Mouse (Mus musculus): ENCODE results near the gene Piezo1.
"Not testable (repeated sequence)": the region's sequence is repeated elsewhere in the genome, so short reads cannot be mapped to it uniquely, and the experiment has no call there.

Piezo1 gene

DNA sequence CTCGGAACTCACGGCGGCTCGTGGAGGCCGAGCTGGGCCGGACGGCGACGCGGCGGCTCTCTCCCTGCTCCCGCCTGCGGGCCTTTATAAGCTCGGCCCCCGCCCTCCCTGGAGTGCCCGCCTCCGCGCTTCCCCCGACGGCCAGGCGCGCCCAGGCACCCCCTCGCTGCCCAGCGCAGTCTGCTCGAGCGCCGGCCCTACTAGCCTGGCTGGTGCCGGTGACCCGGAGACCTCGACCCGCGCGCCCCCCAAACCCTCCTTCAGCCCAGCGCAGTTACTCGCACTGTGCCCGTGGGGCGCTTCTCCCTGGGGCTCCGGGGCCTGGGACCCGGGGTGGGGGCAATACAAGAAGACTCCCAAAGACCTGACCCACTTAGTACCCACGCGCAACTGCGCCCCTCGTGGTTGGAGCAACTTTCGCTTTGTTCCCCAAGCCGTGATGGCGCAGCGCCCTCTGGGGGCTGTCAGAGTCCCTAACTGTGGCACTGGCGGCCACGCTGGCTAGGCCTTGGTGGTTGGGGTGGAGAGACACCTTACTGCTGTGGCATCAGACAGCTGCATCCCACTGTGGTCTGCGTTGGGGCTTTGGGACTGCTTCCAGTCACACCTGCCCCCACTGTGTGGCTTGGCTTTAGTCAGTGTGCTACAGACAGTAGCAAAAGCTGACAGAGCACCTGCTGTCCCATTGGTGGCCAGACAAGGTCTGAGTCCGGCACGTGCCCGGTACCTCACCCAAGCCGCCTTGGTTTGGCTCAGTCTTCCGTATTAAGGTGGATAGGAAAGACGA is at the start of gene Piezo1:
TSS of gene Piezo1 (minus strand) at position 65 of the 787 bp plus-strand sequence.
- DNase-seq (ENCODE audit: extremely low read depth, low read depth, low spot score), result no peak

DNA sequence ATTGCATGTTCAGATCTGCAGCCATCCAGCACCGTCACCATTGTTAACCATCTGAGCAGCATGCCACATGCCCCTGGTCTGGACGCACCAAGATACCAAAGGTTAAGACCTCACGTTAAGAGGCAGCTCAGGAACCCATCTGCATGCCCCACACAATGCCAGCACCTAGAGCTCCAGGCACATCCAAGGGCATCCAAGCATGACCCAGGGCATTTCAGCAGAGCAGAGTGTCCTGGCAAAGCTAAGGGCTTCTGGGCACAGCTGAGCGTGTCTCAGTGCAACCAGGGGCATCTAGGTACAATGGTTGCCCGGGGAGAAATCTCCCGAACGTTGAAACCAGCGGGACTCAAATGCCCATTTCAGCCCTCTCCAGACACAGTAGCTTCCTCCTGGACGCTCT is 49.5 kb upstream of the Piezo1 start:
- no peak for DNase-seq (ENCODE audit: extremely low read depth, low read depth, low spot score)

- DNase-seq (ENCODE audit: extremely low read depth, low read depth, low spot score), result no peak
Measured at GRCm38 (mm10) chr8:122596031-122596430, 44.9 kb upstream of the Piezo1 start.

- DNase-seq (ENCODE audit: extremely low read depth, low read depth, low spot score), result no peak
Measured at GRCm38 (mm10) chr8:122593783-122594507, 42.8 kb upstream of the Piezo1 start.

DNA sequence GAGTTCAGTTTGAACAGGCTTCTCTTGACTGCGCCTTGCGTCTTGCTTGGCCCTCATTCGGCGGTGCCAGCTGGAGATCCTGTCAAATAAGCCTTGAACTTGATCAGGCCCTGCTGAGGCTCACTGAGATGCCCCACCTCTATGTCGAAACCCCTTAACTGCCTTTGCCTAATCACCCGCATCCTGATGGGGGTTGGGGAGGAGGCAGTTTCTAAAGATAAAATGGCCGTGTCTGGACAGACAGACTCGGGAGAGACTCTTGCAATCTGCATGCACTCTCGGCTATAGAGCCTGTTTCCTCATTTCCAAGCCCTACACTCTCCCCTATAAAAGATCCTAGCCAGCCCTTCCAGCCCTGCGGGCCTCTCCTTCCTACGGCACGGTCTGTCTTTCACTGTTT is 42.1 kb upstream of the Piezo1 start:
- no peak for DNase-seq (ENCODE audit: extremely low read depth, low read depth, low spot score)

DNA sequence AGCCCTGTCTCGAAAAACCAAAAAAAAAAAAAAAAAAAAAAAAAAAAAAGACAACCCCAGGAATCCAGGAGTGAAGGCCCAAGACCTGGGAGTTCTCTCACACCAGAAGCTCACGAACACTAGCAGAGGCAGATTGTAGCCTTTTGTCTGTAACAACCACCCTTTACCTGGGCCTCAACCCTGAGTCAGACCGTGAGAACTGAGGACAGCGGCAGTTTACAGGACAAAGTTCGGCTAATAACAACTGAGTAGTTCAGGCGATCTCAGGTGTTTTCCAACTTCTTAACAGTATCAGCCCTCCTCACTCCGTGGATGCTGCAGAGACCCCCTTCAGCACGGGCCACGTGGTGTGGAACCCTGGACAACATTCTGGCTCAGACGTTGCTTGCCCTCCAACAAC is 35.6 kb upstream of the Piezo1 start:
- no peak for DNase-seq (ENCODE audit: extremely low read depth, low read depth, low spot score)

DNA sequence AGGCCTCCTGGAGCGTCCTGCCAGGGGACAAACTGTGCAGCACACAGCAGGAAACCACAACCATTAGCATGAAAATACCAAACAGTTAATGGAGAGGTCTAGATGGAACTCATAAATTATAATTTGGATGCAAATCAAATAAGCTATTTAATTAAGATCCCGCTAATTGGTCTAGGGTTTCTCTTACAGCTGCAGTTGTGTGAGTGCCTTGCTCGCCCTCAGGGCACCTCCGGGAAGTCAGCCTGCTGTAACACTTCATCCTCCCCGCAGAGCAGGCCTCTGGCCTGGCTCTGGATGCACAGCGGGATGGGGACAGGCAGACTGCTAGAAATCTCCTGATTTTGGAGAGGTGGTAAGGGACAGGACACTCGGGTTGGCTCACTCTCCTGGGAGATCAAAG is 35.0 kb upstream of the Piezo1 start:
- DNase-seq (ENCODE audit: extremely low read depth, low read depth, low spot score), result no peak

DNA sequence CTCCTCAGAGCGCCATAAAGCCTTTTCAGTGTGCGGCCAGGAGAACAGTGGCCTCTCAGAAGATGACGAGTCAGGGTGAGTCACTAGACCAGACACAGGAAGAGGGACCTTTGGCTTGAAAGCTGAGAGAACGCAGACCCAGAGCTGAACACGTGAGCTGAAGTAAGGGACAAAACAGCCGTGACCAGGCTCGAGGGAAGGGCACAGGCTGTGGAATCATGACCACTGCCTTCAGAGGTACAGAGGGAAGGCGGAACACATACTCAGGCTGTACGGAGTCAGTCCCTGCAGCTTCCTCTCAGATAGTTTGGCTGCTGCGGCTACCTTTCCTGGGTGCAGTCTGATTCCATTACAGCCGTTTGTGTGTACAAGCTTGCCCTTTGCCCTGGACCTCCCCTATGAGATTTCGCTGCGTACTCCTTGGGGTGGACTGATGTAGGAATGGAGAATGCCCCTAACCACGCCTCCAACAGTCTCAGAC is 34.3 kb upstream of the Piezo1 start:
- no peak for DNase-seq (ENCODE audit: extremely low read depth, low read depth, low spot score)

- no peak for DNase-seq (ENCODE audit: extremely low read depth, low read depth, low spot score)
Measured at GRCm38 (mm10) chr8:122584981-122585380, 33.9 kb upstream of the Piezo1 start.

GRCm38 (mm10) chr8:122580926-122581325 is 29.8 kb upstream of the Piezo1 start:
- DNase-seq (ENCODE audit: extremely low read depth, low read depth, low spot score), result no peak

GRCm38 (mm10) chr8:122579196-122579595 is 28.1 kb upstream of the Piezo1 start:
- DNase-seq (ENCODE audit: extremely low read depth, low read depth, low spot score), result no peak

GRCm38 (mm10) chr8:122577116-122577515 is 26.0 kb upstream of the Piezo1 start:
- DNase-seq (ENCODE audit: extremely low read depth, low read depth, low spot score), result no peak

GRCm38 (mm10) chr8:122576648-122577022 is 25.5 kb upstream of the Piezo1 start, which contains the start of gene Aprt:
Gene Aprt (minus strand): TSS chr8:122576909.
- DNase-seq (ENCODE audit: extremely low read depth, low read depth, low spot score), result peak; percentile 30

- no peak for DNase-seq (ENCODE audit: extremely low read depth, low read depth, low spot score)
Measured at GRCm38 (mm10) chr8:122575735-122576647, 24.9 kb upstream of the Piezo1 start.

- no peak for DNase-seq (ENCODE audit: extremely low read depth, low read depth, low spot score)
Measured at GRCm38 (mm10) chr8:122575286-122575685, 24.2 kb upstream of the Piezo1 start.

DNA sequence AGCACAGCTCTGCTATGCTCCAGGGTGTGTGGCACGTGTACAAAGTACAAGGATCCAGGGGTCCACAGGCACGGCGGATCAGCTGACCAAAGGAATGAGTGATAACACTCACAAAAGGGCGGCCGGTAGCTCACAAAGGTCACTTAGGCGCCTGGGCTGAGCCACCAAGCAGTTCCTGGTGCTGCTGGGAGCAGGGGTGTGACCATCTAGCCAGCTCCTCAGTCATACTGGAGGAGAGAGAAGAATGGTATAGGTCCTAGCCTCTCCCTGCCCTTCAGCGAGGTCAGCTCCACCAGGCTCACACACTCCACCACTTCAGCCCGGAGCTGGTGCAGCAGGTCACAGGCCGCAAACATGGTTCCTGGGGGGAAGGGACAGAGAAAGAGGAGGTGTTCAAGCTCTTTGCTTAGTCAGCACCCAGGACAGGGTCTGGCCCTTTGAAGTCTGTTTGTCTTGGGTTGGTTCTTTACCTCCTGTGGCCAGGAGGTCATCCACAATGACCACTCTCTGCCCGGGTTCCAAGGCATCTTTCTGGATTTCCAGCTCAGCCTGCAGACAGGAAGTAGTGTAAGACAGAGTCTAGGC is 23.6 kb upstream of the Piezo1 start:
- no peak for DNase-seq (ENCODE audit: extremely low read depth, low read depth, low spot score)

- DNase-seq (ENCODE audit: extremely low read depth, low read depth, low spot score), result no peak
Measured at GRCm38 (mm10) chr8:122574264-122574663, 23.1 kb upstream of the Piezo1 start.

GRCm38 (mm10) chr8:122573577-122573976 is 22.4 kb upstream of the Piezo1 start:
- no peak for DNase-seq (ENCODE audit: extremely low read depth, low read depth, low spot score)

DNA sequence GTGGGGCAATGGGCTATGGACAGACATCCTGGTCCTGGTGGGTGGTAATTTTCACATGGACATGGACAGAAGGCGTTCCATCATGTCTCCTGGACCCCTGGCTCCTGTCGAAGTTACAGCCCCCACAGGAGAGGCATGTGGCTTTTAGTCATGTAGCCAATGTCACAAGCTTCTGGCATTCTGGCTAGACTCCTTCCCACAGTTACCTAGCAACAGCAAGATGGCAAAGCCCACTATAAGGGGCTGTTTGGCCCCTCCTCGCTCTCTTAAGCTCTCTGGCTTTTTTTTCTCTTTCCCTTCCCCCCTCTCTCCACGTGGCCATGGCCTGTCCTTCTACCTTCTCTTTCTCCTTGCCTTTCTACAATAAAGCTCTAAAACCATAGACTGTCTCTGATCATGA is 22.0 kb upstream of the Piezo1 start:
- DNase-seq (ENCODE audit: extremely low read depth, low read depth, low spot score), result not testable (repeated sequence)

GRCm38 (mm10) chr8:122572751-122573150 is 21.6 kb upstream of the Piezo1 start:
- DNase-seq (ENCODE audit: extremely low read depth, low read depth, low spot score), result no peak
